Mouse (Mus musculus) forelimb bud, embryonic 11.5 days (tissue): ENCODE data around the gene Comt.

Experiments used
- DNase-seq: peaks from one replicate; pipeline ENCODE4 v3.0.0-alpha.2; 2012; ENCODE audit warnings: low read depth, low spot score

Gene Comt

DNA sequence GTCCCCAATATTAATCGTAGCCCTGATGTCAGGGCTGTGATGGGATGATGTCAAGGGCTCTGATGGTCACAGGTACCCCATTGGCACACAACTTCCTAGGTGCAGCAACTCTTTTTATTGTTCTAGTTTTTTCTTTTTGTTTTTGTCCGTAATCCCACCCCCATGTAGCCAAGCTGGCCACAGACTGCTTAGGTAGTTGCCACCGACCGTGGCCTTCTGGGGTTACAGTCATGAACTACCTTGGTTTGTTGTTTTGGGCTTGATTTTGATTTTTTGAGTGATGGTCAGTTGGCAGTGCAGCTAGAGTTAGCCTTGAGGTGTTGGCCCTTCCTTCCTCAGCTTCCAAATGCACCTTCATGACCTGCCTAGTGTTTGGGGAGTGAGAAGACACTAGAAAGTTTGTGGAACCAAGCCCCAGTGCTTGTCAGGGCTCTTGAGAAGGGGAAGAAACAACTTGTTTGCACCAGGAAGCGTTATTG, at the start of gene Comt:
Comt (minus strand) TSS at position 51 of the 479 bp plus-strand sequence.
- DNase-seq, result no peak

DNA sequence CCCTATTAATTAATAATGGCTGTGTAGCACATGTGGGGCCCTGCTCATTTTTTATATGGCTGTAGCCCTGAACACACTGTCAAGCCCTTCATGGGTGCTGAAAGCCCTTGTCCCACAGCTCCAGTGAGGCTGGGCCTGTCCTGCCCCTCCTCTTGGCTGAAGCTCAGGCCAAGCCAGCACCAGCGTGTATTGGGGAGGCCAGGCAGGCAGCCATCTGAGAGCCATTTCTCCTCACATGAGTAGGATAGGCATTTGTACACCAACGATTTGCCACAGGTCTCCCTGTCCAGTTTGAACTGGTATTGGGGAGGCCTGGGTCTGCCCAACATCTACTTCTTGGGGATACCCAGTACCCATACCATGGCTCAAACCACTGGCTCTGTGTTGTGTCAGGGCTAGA, 47.4 kb upstream of the Comt start:
- DNase-seq, result no peak

DNA sequence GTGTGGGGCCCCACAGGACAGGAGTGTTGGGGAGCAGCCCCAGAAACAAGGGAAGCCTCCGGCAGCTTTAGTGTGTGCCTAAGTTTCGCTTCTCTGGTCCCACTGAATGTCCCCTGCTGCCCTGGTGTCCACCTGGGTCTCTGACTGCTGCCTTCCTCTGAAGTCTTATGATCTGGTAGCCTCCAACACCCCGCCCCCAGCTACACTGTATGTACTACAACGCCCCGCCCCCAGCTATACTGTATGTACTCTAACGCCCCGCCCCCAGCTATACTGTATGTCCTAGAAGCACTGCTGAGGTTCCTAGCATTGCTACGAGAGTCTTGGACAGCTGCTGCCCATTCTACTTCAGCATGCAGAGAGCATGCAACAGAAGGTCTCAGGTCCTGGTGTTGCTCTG, 46.3 kb upstream of the Comt start:
- DNase-seq, result no peak

GRCm38 (mm10) chr16:18472416-18472815, 45.8 kb upstream of the Comt start:
- DNase-seq, result no peak

DNA sequence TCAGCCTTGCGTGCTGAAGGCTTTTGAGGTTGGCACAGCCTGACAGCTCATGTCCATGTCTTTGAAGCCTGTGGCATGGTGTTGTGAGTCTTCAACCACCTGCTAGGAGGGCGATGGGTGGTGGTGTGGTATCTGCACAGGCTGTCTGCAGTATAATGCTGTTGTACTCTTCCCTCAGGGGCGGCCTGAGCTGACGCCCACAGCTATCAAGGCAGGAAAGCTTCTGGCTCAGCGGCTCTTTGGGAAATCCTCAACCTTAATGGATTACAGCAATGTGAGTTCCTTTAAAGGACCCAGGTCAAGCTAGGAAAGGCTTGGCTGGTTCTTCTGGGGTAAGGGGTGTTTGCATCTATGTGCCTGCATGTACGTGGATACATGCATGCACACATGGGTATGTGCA, 45.3 kb upstream of the Comt start:
- DNase-seq, result no peak

DNA sequence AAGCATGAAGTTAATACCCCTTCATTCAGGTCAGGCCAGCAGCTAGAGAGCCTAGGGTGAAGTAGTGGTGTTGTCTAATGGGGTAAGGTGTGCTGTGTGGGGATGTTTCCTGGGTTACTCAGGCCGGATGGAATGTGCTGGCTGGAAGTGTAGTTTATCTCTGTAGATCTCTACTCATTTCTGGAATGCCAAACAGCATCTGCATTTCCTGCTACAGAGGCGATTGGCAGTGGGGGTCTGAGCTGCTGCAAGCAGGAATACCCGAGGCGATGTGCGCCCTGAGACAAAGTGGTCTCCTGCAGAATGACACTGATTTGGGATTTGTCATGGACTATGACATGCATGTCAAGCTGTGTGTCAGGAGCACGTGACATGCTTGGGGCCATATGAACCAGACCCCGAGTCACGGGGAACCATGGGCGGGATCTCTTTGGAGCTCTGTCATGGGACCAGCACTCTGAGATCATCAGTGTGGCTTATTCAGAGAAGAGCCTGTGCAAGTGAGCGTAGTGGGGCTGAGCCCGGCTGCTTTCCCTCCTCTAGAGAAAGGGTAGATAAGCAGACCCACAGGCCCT, 44.8 kb upstream of the Comt start:
- DNase-seq, result no peak

DNA sequence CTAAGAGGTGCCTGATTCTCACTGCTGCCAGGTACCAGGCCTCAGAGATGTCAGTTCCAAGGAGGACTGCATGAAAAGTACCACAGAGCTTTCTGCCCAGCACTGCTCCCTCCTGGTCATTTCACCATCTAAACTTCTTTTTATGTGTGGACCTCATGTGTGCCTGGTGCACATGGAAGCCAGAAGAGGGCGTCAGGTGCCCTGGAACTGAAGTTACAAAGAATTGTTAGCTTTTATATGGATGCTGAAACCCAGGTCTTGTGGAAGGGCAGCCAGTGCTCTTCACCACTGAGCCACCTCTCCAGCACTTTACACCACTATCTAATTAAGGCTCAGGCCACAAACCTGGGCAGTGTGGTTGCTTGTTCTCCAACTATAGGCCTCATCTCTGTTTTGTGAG, 44.2 kb upstream of the Comt start:
- no peak for DNase-seq

DNA sequence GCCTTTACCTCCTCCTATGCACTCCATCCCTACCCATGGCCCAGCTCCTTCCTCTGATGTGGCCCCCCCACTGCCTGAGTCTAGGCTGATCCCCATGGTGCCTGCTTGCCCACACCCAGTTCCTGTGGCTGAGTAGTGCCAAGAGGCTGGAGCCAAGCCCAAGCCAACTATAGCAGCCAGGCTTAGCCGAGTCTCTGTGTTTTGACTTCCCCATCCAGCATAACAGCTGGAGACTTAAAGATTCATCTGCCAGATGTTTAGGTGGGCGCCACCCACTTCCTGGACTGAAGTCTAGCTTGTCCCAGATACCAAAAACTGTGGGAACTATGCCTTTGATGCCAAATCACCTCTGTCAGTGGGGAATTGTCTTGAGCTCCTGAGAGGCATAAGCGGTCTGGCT, 37.6 kb upstream of the Comt start:
- no peak for DNase-seq

DNA sequence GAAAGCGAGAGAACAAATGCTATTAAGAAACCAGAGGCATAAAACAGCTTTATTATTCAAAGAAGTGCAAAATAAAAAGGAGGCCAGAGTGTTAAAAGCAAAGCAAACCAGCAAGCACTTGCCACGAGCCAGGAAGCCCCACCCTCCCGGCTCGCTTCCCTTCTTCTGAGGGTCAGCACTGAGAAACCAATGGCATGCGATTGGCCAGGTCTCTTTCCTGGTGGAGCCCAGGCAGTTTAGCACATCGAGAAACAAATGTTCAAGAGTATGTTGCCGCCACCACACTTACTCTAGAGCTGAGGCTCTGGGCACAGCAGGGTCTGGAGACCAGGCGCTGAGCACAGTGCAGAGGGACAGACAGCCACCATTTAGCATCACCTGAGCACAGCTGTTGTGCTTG, 35.9 kb upstream of the Comt start:
- DNase-seq, result no peak

DNA sequence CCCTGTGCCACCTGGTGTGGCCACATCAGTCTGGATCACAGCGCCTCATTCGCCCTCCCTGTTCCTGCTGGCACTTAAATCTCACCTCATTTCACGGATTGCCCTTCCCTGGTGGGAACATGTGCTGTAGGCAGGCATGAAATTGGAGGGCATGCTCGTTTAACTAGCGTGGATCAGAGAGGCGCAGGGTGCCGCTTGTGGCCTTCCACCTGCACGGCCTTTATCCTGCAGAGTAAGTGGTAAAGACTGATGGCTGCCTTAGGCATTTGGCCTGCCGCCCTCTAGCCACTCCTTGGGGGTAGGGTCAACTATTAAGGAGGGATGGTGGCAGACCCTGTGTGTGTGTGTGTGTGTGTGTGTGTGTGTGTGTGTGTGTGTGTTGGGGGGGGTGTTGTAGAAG, 35.4 kb upstream of the Comt start:
- no peak for DNase-seq

DNA sequence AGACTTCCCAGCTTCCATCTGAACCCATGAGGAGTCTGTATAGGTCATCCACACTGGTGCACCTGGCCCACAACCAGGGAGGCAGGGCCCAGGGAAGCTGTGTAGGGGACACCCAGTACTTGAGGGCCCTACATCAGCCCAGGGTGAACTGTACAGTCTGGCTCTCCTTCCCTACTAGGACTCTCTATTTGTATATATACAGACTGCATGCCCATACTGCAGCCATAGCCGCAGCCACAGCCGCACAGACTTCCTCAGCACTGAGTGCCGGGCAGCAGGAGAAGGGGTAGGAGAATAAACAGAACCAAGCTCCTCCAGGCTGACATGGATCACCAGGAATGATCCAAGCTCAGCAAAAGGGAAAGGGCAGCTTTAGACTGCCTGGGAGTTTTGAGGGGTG, 34.2 kb upstream of the Comt start:
- no peak for DNase-seq

- no peak for DNase-seq
These were observed 33.3 kb upstream of the Comt start for GRCm38 (mm10) chr16:18459955-18460370.

GRCm38 (mm10) chr16:18459335-18459954, 32.8 kb upstream of the Comt start:
- no peak for DNase-seq

GRCm38 (mm10) chr16:18458661-18459060, 32.0 kb upstream of the Comt start:
- no peak for DNase-seq

DNA sequence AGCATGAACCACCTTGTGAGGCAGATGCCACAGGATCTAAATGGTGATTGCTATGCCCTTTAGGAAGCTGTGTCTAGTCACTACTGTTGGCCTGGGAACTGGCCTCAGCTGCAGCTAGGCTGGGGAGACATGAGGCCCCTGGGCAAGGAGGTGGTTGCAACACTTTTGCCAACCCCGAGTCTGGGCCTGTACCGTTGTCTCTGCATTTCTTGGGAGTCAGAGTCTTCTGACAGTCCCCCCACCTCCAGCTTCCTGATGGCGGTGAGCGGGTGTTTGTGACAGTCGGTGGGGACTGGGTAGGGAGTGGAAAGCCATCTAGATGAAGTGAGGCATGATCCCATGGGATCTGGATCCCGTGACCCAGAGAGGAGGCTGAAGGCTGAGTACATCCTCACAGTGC, 28.8 kb upstream of the Comt start:
- no peak for DNase-seq

- no peak for DNase-seq
These were observed 27.2 kb upstream of the Comt start for GRCm38 (mm10) chr16:18453846-18454245.

- no peak for DNase-seq
These were observed 25.8 kb upstream of the Comt start for GRCm38 (mm10) chr16:18452361-18452862.

DNA sequence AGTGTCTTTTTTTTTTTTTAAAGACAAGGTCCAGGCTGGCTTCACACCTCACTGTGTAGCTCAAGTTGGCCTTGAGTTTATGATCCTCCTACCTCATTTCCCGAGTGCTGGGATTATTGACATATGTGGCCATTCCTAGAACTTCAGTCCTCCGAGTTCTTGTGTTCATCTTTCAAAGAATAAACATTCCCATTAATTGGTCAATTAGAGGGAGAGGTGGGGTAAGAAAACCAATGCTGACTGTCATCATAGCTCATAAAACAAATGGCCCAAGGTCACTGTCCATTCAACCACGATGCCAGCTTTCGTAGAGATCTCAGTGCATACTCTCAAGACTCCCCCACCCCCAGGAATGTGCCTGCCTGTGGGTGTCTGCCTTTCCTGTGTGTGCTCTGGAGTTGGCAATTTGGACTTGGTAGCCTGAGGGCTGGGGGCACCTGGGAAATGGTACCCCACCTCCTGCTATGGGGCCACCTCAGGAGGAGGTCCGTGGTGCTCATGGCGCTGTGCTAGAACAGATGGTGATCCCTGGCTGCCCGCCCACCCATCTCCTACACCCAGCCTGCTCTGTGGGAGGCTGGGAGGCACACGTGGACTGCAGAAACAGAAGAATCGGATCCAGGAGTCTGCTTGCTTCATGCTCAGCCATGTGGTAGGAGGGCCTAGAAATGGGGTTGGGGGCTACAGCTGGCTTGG, 25.0 kb upstream of the Comt start:
- DNase-seq, result no peak

DNA sequence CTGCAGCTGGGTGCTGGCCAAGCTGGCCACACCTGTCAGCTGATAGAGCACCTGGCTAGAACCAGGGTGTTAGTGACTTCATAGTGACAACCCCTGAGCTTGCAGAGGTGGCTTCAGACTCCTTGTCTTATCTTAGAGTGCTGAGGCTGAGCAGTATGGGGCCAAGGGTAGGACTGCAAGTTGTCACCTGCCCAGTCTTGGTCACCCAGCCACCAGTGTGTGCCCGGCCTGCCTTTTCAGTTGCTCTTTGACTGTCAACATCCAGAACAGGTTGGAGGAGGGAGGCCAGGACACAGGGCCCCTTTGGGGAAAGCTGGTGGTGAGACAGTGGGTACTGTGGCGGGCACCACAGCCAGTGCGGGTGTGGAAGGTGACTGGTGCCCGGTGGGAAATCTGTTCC, 22.4 kb upstream of the Comt start:
- DNase-seq, result no peak

DNA sequence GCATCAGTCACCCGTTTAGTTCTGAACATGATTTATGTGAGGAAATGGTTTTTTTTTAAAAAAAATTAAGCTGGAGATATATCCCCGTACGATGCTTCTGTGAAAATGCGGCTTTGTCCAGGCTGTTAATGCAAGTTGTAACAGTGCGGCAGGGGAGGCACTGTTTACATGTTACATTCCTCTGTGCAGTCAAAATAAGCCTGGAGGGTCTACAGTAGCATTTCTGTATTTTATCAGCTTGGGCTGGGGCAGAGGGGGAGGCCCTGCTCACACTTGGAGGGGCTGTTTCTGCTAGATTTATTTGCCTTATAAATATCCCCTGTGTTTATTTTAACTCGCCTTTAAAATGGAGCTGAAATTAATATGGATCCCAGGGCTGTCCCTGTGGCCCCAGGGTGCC, 21.5 kb upstream of the Comt start:
- DNase-seq, result no peak

DNA sequence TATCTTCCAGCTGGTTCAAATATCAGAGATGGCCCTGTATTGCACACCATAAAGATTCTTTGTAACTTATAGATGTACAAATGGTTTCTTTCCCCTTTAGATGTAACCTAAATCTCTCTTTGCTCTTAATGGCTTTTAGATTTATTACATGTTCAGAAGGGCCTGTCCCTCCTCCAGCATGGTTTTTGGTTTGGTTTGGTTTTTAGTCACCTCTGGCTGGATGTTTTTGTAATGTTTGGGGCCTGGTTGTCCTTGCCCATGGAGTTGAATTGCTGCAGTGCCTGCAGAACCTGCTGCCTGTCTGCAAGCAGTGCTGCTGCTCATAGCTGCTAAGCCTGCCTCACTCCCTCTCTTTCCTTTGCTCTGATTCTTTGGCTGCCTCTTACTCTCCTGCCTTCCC, 20.6 kb upstream of the Comt start:
- no peak for DNase-seq

GRCm38 (mm10) chr16:18443385-18443841, 16.8 kb upstream of the Comt start:
- DNase-seq, result peak; percentile 89

- no peak for DNase-seq
These were observed 9.5 kb upstream of the Comt start for GRCm38 (mm10) chr16:18436128-18436527.
